Mouse (Mus musculus): Measurements from ENCODE around the gene D17Wsu92e. TPM values are rescaled to one million over a fixed set of nuclear protein-coding genes. Genes with fewer than 3 reads are reported as not detected.

D17Wsu92e gene
- total RNA-seq, 2 experiments from 2014 or later, result 219 to 228 TPM

DNA sequence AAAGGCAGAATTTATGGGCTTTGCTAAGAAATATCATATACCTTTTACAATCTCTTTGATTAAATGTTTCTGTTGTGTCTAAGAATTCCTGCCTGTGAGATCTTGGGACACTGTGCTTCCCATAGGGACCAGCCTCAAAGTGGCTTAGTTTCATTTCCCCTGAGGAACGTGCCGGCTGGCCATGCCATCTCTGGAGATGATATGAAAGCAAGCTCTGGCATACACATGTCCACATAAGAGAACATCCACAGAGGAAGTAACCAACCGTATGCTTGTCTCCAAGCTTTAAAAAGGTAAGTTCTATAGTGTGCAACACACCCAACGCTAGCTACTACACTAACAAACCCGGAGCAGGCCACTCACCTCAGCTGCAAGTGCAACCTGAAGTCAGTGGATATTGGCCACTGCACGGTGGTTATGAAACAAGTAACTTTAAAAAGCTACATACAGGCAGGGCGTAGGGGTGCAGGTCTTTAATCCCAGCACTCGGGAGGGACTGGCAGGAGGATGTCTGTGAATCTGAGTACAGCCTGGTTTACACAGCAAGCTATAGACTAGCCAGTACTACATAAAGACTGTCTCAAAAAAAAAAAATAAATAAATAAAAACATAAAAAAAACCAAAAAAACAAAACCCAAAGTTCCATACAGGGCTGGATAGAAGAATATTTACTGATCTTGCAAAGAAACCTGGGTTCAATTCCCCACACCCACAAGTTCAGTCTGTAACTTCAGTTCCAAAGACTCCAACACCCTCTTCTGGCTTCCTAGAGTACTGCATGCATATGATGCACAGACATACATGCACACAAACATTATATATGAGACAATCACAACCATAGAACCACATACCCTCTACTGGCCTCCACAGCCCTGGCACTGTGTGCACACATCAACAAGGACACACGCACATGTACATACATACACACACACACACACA lies 19.5 kb downstream of the D17Wsu92e start:
- Histone ChIP-seq H3K27ac (no peak overlapping the region), H3K4me3 (no peak overlapping the region)
- intact Hi-C loops (cut with DNase I), result no loop called here
- DNase-seq (ENCODE audit: extremely low spot score in 1 of 2, low spot score in 2 of 2), result no peak
- peak; percentile 28 for TF ChIP-seq CTCF (IDR thresholded peaks at IDR 0.05)

DNA sequence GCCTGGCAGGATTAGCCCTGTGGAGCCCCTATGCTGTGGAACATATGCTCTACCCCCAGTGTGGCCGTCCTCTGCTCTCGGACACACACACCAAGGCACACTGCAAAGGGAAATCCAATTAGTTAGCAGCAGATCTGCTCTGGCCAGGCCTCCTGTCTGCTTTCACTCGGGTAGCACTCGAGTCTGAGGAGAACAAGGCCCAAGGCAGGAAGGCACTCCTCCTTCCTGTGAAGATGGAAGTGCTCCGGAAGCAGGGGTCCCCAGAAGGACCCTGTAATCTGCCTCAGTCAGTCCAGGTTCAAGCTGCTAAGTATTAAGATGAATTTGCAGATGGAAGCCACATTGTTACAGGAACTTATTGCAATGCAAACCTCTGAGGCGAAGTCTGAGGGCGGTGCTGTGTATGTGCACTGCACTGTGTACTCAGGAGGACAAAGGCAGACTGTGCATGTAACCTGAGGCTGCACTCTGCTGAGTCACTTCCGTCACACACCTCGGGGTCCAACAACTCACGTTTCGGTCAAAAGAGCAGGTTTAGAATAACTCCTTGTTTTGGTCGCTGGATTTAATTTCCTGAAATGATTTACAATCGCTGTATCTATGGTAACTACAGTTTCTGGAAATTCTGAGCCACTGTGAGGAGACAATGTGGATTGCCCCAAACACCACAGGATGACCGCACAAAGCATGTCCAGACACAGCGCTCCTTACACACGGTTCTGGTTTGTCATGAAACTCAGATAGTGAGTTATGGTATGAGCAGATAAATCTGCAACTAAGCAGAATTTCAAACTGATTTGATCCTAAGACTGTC lies 20.5 kb downstream of the D17Wsu92e start:
- Histone ChIP-seq H3K27ac (no peak overlapping the region), H3K4me3 (no peak overlapping the region)
- intact Hi-C loops (cut with DNase I), result no loop called here
- no peak for DNase-seq (ENCODE audit: extremely low spot score in 1 of 2, low spot score in 2 of 2)
- no peak for TF ChIP-seq CTCF (IDR thresholded peaks at IDR 0.05)

DNA sequence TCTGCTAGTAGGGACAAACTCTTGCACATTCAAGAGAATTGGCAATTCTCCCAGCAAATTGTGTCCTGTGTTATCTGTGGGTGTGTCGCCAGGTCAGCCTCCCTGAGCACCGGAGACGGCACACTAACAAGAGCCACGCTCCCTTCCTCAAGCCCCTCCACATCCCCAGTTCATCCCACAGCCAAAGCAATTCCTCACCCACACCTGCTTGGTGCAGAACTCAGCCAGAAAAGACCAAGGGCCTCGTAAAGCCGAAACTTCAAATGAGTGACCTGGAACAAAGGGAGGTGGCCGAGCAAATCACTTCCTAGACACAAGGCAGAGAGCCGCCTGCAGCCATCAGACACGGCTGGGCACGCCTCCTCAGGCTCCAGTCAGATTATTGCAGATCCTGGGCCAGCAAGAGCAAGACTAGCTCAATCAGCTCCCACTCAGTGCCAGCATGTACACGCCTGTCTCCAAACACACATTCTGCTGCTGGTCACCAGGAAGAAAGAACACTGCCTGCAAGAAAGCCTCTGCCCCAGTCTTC lies 23.0 kb downstream of the D17Wsu92e start:
- H3K4me3 ChIP-seq, result no peak overlapping the region
- no peak for TF ChIP-seq CTCF (IDR thresholded peaks at IDR 0.05)
- intact Hi-C loops (cut with DNase I), result no loop called here
- H3K27ac ChIP-seq, result no peak overlapping the region
- DNase-seq (ENCODE audit: extremely low spot score in 1 of 2, low spot score in 2 of 2), result peak in 1 of 2 experiments; percentile 29

DNA sequence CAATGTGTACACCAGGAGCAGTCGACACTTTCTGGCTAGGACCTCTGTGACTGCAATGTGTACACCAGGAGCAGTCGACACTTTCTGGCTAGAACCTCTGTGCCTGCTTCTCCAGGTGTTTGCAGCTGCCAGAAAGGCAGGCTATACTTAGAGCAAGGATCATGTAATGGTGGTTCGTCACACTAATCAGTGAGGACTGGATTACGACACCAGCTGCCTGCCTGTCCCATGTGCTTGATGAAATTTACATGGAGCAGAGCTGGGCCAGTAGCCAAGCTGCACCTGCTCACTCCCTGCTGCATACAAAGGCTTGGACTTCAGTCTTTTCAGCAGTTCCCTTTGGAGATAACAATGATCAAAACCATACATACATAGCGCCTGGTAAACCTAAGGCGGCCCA lies 23.7 kb downstream of the D17Wsu92e start:
- intact Hi-C loops (cut with DNase I), result no loop called here
- no peak for TF ChIP-seq CTCF (IDR thresholded peaks at IDR 0.05)
- no peak overlapping the region for H3K4me3 ChIP-seq
- DNase-seq (ENCODE audit: extremely low spot score in 1 of 2, low spot score in 2 of 2), result no peak
- H3K27ac ChIP-seq, result no peak overlapping the region

DNA sequence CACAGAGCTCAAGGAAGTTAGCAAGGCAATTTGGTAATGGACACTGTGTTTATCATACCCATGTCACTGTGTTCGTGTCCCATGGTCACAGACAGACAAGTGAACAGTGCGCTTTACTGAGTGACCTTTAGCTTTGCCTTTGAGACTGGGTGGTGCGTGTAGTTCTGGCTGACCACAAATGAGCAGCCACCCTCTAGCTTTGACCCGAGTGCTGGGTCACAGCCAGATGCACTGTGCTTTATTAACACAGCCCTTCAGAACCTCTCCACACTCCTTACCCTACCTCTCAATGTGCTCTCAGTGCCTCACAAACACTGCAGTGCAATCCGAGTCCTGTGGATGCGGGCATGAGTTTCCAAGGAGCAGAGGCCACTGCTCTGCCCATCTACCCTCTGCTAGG lies 27.3 kb downstream of the D17Wsu92e start:
- TF ChIP-seq CTCF (IDR thresholded peaks at IDR 0.05), result no peak
- DNase-seq (ENCODE audit: extremely low spot score in 1 of 2, low spot score in 2 of 2), result no peak
- Histone ChIP-seq H3K4me3 (no peak overlapping the region), H3K27ac (no peak overlapping the region)
- intact Hi-C loops (cut with DNase I), result no loop called here

DNA sequence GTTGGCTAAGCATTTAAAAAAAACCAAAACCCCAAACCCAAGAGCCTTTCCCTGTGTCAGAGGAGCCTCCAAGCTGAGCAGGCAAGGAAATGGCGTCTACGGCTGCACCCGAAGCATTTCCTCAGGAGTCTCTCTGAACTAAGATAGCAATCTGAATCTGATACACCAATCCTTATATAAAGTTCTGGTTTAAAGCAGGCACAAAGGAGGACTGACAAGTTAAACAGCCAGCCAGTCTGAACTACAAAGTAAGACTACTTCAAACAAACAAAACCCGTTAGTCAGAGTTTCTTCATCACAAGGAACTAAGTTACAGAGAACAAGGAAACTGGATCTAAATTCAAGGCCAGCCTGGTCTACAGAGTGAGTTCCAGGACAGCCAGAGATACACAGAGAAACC lies 27.9 kb downstream of the D17Wsu92e start:
- Histone ChIP-seq H3K27ac (no peak overlapping the region), H3K4me3 (no peak overlapping the region)
- DNase-seq (ENCODE audit: extremely low spot score in 1 of 2, low spot score in 2 of 2), result no peak
- TF ChIP-seq CTCF (IDR thresholded peaks at IDR 0.05), result no peak
- intact Hi-C loops (cut with DNase I), result no loop called here

DNA sequence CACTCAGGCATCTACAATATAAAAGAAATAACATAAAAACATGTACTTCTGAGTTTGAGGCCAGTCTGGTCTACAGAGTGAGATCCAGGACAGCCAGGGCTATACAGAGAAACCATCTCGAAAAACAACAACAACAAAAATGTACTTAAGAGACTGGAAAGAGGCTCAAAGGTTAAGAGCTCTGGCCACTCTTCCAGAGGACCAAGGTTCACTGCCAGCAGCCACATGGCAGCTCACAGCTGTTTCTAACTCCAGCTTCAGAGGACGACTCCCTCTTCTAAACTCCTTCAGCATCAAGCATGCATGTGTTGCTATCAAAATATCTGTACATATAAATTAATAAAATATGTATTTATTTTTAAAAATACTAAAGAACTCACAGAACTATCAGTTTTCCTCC lies 28.9 kb downstream of the D17Wsu92e start:
- Histone ChIP-seq H3K4me3 (no peak overlapping the region), H3K27ac (no peak overlapping the region)
- intact Hi-C loops (cut with DNase I), result no loop called here
- no peak for TF ChIP-seq CTCF (IDR thresholded peaks at IDR 0.05)
- no peak for DNase-seq (ENCODE audit: extremely low spot score in 1 of 2, low spot score in 2 of 2)

DNA sequence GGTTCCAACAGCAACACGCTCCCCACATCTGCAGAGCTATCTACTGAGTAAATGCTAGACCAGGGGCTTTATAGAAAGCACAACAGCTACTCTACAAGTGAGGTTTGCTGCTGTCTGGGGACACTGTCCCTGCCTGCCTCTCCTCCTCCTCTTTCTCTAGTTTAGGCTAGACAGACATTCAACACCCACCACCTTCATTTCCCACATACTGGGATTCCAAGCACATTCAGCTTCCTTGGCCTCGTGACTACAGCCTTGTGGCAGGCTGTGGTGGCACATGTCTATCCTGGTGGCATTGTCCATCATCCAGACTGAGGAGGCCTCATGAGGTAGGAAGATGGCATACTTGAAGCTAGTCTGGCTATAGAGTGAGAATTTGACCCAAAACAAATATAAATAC lies 29.5 kb downstream of the D17Wsu92e start:
- intact Hi-C loops (cut with DNase I), result no loop called here
- no peak; the same call in 1 of the 2 replicates for TF ChIP-seq CTCF (IDR thresholded peaks at IDR 0.05)
- H3K27ac ChIP-seq, result no peak overlapping the region

DNA sequence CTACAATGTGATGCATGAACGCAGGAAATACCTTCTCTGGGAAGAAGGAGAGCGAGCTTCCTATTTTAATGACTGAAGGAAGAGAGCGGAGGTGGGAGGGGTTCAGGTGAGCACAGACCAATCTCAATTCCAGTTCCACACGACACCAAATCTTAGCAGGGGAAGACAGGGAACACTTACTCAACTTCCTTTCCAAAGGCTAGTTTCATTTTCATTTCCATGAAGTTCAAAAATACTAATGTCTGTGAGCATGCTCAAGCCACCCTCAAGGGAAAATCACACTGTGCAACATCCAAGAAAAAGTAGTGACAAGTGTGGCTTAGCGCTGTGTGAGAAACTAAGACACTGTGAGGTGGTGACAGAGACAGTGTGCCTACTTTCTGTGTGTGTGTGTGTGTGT lies 30.4 kb downstream of the D17Wsu92e start:
- H3K27ac ChIP-seq, result no peak overlapping the region
- no peak overlapping the region for H3K4me3 ChIP-seq
- intact Hi-C loops (cut with DNase I), result no loop called here
- TF ChIP-seq CTCF (IDR thresholded peaks at IDR 0.05), result no peak
- DNase-seq (ENCODE audit: extremely low spot score in 1 of 2, low spot score in 2 of 2), result no peak

More for the DNA sequence above, 29.5 kb downstream of the D17Wsu92e start:
- H3K4me3 ChIP-seq, result no peak overlapping the region
- no peak for DNase-seq (ENCODE audit: extremely low spot score in 1 of 2, low spot score in 2 of 2)

DNA sequence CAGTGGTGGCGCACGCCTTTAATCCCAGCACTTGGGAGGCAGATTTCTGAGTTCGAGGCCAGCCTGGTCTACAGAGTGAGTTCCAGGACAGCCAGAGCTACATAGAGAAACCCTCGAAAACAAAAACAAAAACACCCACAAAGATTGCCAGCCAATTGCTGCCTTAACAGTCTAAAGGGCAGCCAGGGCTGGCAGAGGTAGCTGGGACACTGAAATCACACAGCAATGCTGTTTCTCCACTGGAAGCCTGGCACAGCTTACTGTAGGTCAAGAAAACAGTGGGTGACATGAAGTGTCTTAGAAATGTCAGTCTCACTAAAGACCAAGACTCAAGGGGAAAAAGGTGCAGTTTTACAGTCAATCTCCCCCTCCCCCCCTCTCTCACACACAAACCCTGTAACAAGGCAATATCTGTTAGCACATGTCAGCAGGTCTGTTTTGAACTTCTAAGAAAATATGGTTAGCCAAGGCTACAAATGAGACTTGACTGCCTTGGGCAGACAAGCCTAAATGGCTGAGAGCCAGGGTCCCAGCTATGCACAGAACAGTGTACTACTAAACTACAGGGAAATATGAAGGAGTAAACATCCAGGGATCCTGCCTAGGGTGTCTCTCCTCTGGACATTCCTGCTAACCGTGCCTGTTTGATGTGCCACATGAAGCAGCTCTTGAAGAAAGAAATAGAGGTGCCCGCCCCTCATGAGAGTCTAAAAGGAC lies 31.8 kb downstream of the D17Wsu92e start:
- no peak for TF ChIP-seq CTCF (IDR thresholded peaks at IDR 0.05)
- no peak for DNase-seq (ENCODE audit: extremely low spot score in 1 of 2, low spot score in 2 of 2)
- Histone ChIP-seq H3K27ac (no peak overlapping the region), H3K4me3 (no peak overlapping the region)
- intact Hi-C loops (cut with DNase I), result no loop called here

DNA sequence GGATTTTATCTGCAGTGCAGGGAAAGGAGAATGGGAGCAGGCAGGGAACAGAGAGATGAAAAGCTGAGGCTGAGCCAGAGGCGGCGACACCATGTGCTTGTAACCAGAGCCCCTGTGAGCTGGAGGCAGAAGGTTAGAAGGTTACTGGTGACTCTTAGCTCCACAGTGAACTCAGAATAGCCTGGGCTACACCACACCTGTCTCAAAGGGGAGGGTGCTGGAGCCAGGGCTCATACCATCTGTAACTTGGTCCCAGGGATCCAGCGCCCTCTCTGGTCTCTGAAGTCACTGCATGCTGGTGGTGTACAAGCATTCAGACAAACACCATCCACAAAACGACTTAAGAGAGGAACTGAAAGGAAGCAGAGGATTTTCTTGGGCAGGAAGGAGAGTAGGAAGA lies 36.9 kb downstream of the D17Wsu92e start:
- intact Hi-C loops (cut with DNase I), result no loop called here
- peak; percentile 3; the same call in 1 of the 2 replicates for TF ChIP-seq CTCF (IDR thresholded peaks at IDR 0.05)
- no peak overlapping the region for H3K27ac ChIP-seq
- no peak overlapping the region for H3K4me3 ChIP-seq
- DNase-seq (ENCODE audit: extremely low spot score in 1 of 2, low spot score in 2 of 2), result no peak

Data from left cerebral cortex, adult 2 months (tissue).